Mouse (Mus musculus) ES-E14 (cell line): Measurements from ENCODE around the gene Dpy19l3.

Source experiments
- CHD2 ChIP-seq: IDR thresholded peaks from 2 replicates; pipeline ENCODE4 v1.6.1; 2014; ENCODE audit warnings: mild to moderate bottlenecking, low read depth, low read length, inconsistent platforms
- HCFC1 ChIP-seq: IDR thresholded peaks from 2 replicates; pipeline ENCODE4 v1.6.1; 2012; ENCODE audit warnings: low read length, inconsistent platforms, borderline replicate concordance; ENCODE audit not compliant: insufficient read depth
- MAFK ChIP-seq: IDR thresholded peaks from 2 replicates; pipeline ENCODE4 v1.6.1; 2014; ENCODE audit warnings: mild to moderate bottlenecking, low read depth, low read length, inconsistent platforms; ENCODE audit not compliant: insufficient read depth
- ZC3H11A ChIP-seq: IDR thresholded peaks from 2 replicates; pipeline ENCODE4 v1.6.1; 2012; ENCODE audit warnings: low read depth, mild to moderate bottlenecking, inconsistent platforms, low read length, borderline replicate concordance
- ZNF384 ChIP-seq: IDR thresholded peaks from 2 replicates; pipeline ENCODE4 v1.6.1; 2012; ENCODE audit warnings: low read depth, low read length, inconsistent platforms

DNA sequence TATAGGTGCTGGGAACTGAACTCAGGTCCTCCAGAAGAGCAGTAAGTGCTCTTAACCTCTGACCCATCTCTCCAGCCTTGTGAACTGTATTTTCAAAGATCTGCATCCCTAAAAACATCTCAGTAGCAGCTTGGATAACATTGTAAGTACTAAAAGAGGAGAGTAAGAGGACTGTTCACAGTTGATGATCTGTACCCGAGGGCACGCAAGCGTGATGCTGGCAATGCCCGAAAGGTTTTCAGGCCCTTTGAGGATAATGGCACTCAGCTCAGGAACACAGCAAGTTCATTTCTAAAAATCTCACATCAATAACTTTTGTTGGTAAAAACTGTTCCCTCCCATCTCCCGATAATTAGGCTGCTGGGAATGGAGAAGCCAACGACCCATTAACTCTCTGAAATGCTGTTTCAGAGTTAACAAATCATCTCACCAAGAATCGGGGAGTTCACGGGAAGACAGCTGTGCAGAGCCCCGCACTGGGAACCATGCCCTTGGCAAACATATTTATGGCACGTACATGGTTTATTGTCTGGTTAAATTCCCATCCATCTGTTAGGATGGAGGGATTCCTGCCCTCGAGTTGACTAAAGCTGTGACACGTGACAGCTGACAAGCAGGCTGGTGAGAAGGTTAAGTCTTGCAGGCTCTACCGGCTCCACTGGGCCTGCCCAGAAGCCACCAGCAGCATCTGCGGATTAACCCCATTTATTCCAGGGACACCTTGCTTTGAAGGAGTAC is 20.8 kb downstream of the Dpy19l3 start:
- TF ChIP-seq HCFC1 (no peak), ZC3H11A (no peak), CHD2 (no peak), MAFK (no peak), ZNF384 (no peak)
